Mouse (Mus musculus) limb, embryonic 15.5 days (tissue): ENCODE results near the gene Zfp90. TPM values are rescaled to one million over a fixed set of nuclear protein-coding genes. Genes with fewer than 3 reads are reported as not detected.

Source experiments
- ATAC-seq: fragments of 200-750 bp; cut with Nextera tagmentation; 2 replicates; pipeline ENCODE4 v1.8.0; 2017; ENCODE audit warnings: low read depth, moderate TSS enrichment; ENCODE audit not compliant: insufficient number of reproducible peaks, low FRiP score, low TSS enrichment
- H3K27ac ChIP-seq: fragments of 300-500 bp; sonication (generic); 2 replicates; pipeline ENCODE4 v1.5.1; 2015; ENCODE audit warnings: moderate library complexity, mild to moderate bottlenecking, inconsistent platforms
- H3K27me3 ChIP-seq: fragments of 300-500 bp; sonication (generic); 2 replicates; pipeline ENCODE4 v1.6.1; 2015; ENCODE audit warnings: inconsistent platforms
- H3K36me3 ChIP-seq: fragments of 300-500 bp; sonication (generic); 2 replicates; pipeline ENCODE4 v1.6.1; 2015; ENCODE audit warnings: inconsistent platforms
- H3K4me1 ChIP-seq: fragments of 300-500 bp; sonication (generic); 2 replicates; pipeline ENCODE4 v1.6.1; 2015; ENCODE audit warnings: inconsistent platforms
- H3K4me2 ChIP-seq: fragments of 300-500 bp; sonication (generic); 2 replicates; pipeline ENCODE4 v1.6.1; 2015; ENCODE audit warnings: mild to moderate bottlenecking, inconsistent platforms
- H3K4me3 ChIP-seq: fragments of 300-500 bp; sonication (generic); 2 replicates; pipeline ENCODE4 v1.5.1; 2015; ENCODE audit warnings: mild to moderate bottlenecking, inconsistent platforms
- H3K9ac ChIP-seq: fragments of 300-500 bp; sonication (generic); 2 replicates; pipeline ENCODE4 v1.6.1; 2015; ENCODE audit warnings: inconsistent platforms
- H3K9me3 ChIP-seq: fragments of 300-500 bp; sonication (generic); 2 replicates; pipeline ENCODE4 v1.6.1; 2016; ENCODE audit warnings: inconsistent platforms
- WGBS: fragments of 180-500 bp; shearing (Covaris S2); methylation state at CpG from one replicate; pipeline ENCODE4 v1.1.7; 2015; 5-methylcytosine and 5-hydroxymethylcytosine counted together
- polyA plus RNA-seq: library from polyadenylated mRNA; unstranded; fragments of >200 nt; fragmentation: Nextera tagmentation; extraction: Ambion mirVana; gene quantifications from 2 replicates; pipeline ENCODE4 v1.2.1, GENCODE M21; 2015

The Zfp90 gene
- polyA plus RNA-seq, 1 experiment from 2014 or later = 21.1 TPM

- H3K9ac ChIP-seq = no peak overlapping the region
- no peak overlapping the region for H3K4me3 ChIP-seq
- ATAC-seq = no peak
- 82% methylated on average over 3 of the region's 3 CpGs for WGBS
- H3K9me3 ChIP-seq = no peaks in the 10 kb centered on the region
- H3K4me1 ChIP-seq = no peaks in the 10 kb centered on the region
- no peaks in the 10 kb centered on the region for H3K36me3 ChIP-seq
- H3K27ac ChIP-seq = no peak overlapping the region
- H3K27me3 ChIP-seq = no peaks in the 10 kb centered on the region
- H3K4me2 ChIP-seq = no peak overlapping the region
These were observed 25.0 kb downstream of the Zfp90 start for GRCm38 (mm10) chr8:106440146-106440545.

GRCm38 (mm10) chr8:106442740-106443139, 27.6 kb downstream of the Zfp90 start:
- no peaks in the 10 kb centered on the region for H3K27me3 ChIP-seq
- 85% methylated on average over 1 of the region's 1 CpGs for WGBS
- no peaks in the 10 kb centered on the region for H3K9me3 ChIP-seq
- no peak overlapping the region for H3K4me3 ChIP-seq
- H3K4me2 ChIP-seq = no peak overlapping the region
- ATAC-seq = no peak
- no peaks in the 10 kb centered on the region for H3K4me1 ChIP-seq
- H3K36me3 ChIP-seq = no peaks in the 10 kb centered on the region
- no peak overlapping the region for H3K9ac ChIP-seq
- no peak overlapping the region for H3K27ac ChIP-seq

GRCm38 (mm10) chr8:106451301-106452085, 36.4 kb downstream of the Zfp90 start:
- no peak for ATAC-seq
- no peak overlapping the region for H3K9ac ChIP-seq
- H3K9me3 ChIP-seq = no peaks in the 10 kb centered on the region
- no peak overlapping the region for H3K4me2 ChIP-seq
- no peak overlapping the region for H3K27ac ChIP-seq
- no peak overlapping the region for H3K4me3 ChIP-seq
- H3K4me1 ChIP-seq = peaks cover 3% of the 10 kb centered on the region; the same call in 1 of the 2 replicates
- H3K36me3 ChIP-seq = no peaks in the 10 kb centered on the region
- WGBS = 69% methylated on average over 6 of the region's 6 CpGs
- H3K27me3 ChIP-seq = no peaks in the 10 kb centered on the region

GRCm38 (mm10) chr8:106452701-106453481, 37.8 kb downstream of the Zfp90 start:
- ATAC-seq = no peak
- WGBS = 58% methylated on average over 12 of the region's 12 CpGs

GRCm38 (mm10) chr8:106454036-106454435, 38.9 kb downstream of the Zfp90 start:
- ATAC-seq = no peak
- WGBS = 82% methylated on average over 11 of the region's 11 CpGs
- no peak overlapping the region for H3K27ac ChIP-seq
- H3K27me3 ChIP-seq = no peaks in the 10 kb centered on the region
- H3K4me2 ChIP-seq = no peak overlapping the region
- no peak overlapping the region for H3K4me3 ChIP-seq
- no peak overlapping the region for H3K9ac ChIP-seq
- no peaks in the 10 kb centered on the region for H3K36me3 ChIP-seq
- H3K4me1 ChIP-seq = peaks cover 3% of the 10 kb centered on the region; the same call in 1 of the 2 replicates
- H3K9me3 ChIP-seq = no peaks in the 10 kb centered on the region

More at GRCm38 (mm10) chr8:106452701-106453481, 37.8 kb downstream of the Zfp90 start:
- peaks cover 3% of the 10 kb centered on the region; the same call in 1 of the 2 replicates for H3K4me1 ChIP-seq
- no peak overlapping the region for H3K4me3 ChIP-seq
- H3K9me3 ChIP-seq = no peaks in the 10 kb centered on the region
- no peak overlapping the region for H3K9ac ChIP-seq
- H3K36me3 ChIP-seq = no peaks in the 10 kb centered on the region
- no peak overlapping the region for H3K27ac ChIP-seq
- no peaks in the 10 kb centered on the region for H3K27me3 ChIP-seq
- no peak overlapping the region for H3K4me2 ChIP-seq

- H3K27me3 ChIP-seq = no peaks in the 10 kb centered on the region
- no peak overlapping the region for H3K27ac ChIP-seq
- no peaks in the 10 kb centered on the region for H3K36me3 ChIP-seq
- 68% methylated on average over 5 of the region's 5 CpGs for WGBS
- no peaks in the 10 kb centered on the region for H3K4me1 ChIP-seq
- H3K9me3 ChIP-seq = no peaks in the 10 kb centered on the region
- no peak overlapping the region for H3K4me3 ChIP-seq
- no peak overlapping the region for H3K9ac ChIP-seq
- H3K4me2 ChIP-seq = no peak overlapping the region
- ATAC-seq = no peak
These were observed 47.0 kb downstream of the Zfp90 start for GRCm38 (mm10) chr8:106462131-106462530.

GRCm38 (mm10) chr8:106463795-106464194, 48.7 kb downstream of the Zfp90 start:
- Histone ChIP-seq H3K9ac (no peak overlapping the region), H3K27me3 (no peaks in the 10 kb centered on the region), H3K27ac (no peak overlapping the region), H3K9me3 (no peaks in the 10 kb centered on the region), H3K4me2 (no peak overlapping the region), H3K36me3 (no peaks in the 10 kb centered on the region), H3K4me1 (no peaks in the 10 kb centered on the region), H3K4me3 (no peak overlapping the region)
- 88% methylated on average over 6 of the region's 6 CpGs for WGBS
- no peak for ATAC-seq

GRCm38 (mm10) chr8:106469485-106469884, 54.4 kb downstream of the Zfp90 start:
- H3K27me3 ChIP-seq = no peaks in the 10 kb centered on the region
- H3K4me1 ChIP-seq = peaks cover 7% of the 10 kb centered on the region
- H3K27ac ChIP-seq = no peak overlapping the region
- H3K4me3 ChIP-seq = no peak overlapping the region
- 20% methylated on average over 7 of the region's 7 CpGs for WGBS
- H3K9me3 ChIP-seq = no peaks in the 10 kb centered on the region
- H3K4me2 ChIP-seq = no peak overlapping the region
- no peak overlapping the region for H3K9ac ChIP-seq
- no peaks in the 10 kb centered on the region for H3K36me3 ChIP-seq
- ATAC-seq = no peak

- WGBS = 94% methylated on average over 5 of the region's 5 CpGs
- no peak for ATAC-seq
- H3K27me3 ChIP-seq = no peaks in the 10 kb centered on the region
- H3K27ac ChIP-seq = no peak overlapping the region
- H3K9me3 ChIP-seq = no peaks in the 10 kb centered on the region
- no peak overlapping the region for H3K9ac ChIP-seq
- H3K4me2 ChIP-seq = no peak overlapping the region
- H3K4me3 ChIP-seq = no peak overlapping the region
- H3K4me1 ChIP-seq = peaks cover 7% of the 10 kb centered on the region
- no peaks in the 10 kb centered on the region for H3K36me3 ChIP-seq
These were observed 58.9 kb downstream of the Zfp90 start for GRCm38 (mm10) chr8:106474001-106474400.

Other genes with a start within 250 kb of the Zfp90 start
- gene Slc7a6, start 246.5 kb upstream of the Zfp90 start, polyA plus RNA-seq = 36.5 and 41.0 TPM in 2 replicates
- 31.7 TPM in 2 replicates for gene Slc7a6os, start 204.4 kb upstream of the Zfp90 start, polyA plus RNA-seq
- 42.5 and 43.0 TPM in 2 replicates for gene Prmt7, start 204.4 kb upstream of the Zfp90 start, polyA plus RNA-seq
- gene Smpd3, start 77.3 kb upstream of the Zfp90 start, polyA plus RNA-seq = 23.6 and 28.3 TPM in 2 replicates
- not detected in 2 replicates for gene 6030452D12Rik, start 85.2 kb downstream of the Zfp90 start, polyA plus RNA-seq
- 29.3 and 33.3 TPM in 2 replicates for gene Cdh3, start 95.6 kb downstream of the Zfp90 start, polyA plus RNA-seq
- gene Gm10073, start 158.1 kb downstream of the Zfp90 start, polyA plus RNA-seq = 12.4 and 13.3 TPM in 2 replicates
- gene Cdh1, start 188.0 kb downstream of the Zfp90 start, polyA plus RNA-seq = 67.3 and 77.8 TPM in 2 replicates